Mouse (Mus musculus) stomach, embryonic 16.5 days (tissue): Measurements from ENCODE around the gene Vmn1r27. TPM values are rescaled to one million over a fixed set of nuclear protein-coding genes. Genes with fewer than 3 reads are reported as not detected.

Source experiments
- ATAC-seq: fragments of 200-750 bp; cut with Nextera tagmentation; 2 replicates; pipeline ENCODE4 v1.8.0; 2017; ENCODE audit warnings: moderate number of reproducible peaks, moderate TSS enrichment; ENCODE audit not compliant: insufficient read depth, low FRiP score
- H3K27ac ChIP-seq: fragments of 300-500 bp; sonication (generic); 2 replicates; pipeline ENCODE4 v1.5.1; 2014; ENCODE audit warnings: low read length
- H3K27me3 ChIP-seq: fragments of 300-500 bp; sonication (generic); 2 replicates; pipeline ENCODE4 v1.6.1; 2014; ENCODE audit warnings: low read length, control low read depth, mixed read lengths; ENCODE audit not compliant: control insufficient read depth, insufficient read depth
- H3K36me3 ChIP-seq: fragments of 300-500 bp; sonication (generic); 2 replicates; pipeline ENCODE4 v1.6.1; 2014; ENCODE audit warnings: low read length; ENCODE audit not compliant: control insufficient read depth, insufficient read depth
- H3K4me1 ChIP-seq: fragments of 300-500 bp; sonication (generic); 2 replicates; pipeline ENCODE4 v1.6.1; 2014; ENCODE audit warnings: low read length, control low read depth, mixed read lengths; ENCODE audit not compliant: control insufficient read depth, insufficient read depth
- H3K4me2 ChIP-seq: fragments of 300-500 bp; sonication (generic); 2 replicates; pipeline ENCODE4 v1.6.1; 2014; ENCODE audit warnings: low read depth, low read length, mixed read lengths
- H3K4me3 ChIP-seq: fragments of 300-500 bp; sonication (generic); replicated peaks from 2 replicates; pipeline ENCODE4 v1.5.1; 2014; ENCODE audit warnings: mild to moderate bottlenecking, low read length
- H3K9ac ChIP-seq: fragments of 300-500 bp; sonication (generic); 2 replicates; pipeline ENCODE4 v1.6.1; 2014; ENCODE audit warnings: low read length
- H3K9me3 ChIP-seq: fragments of 300-500 bp; sonication (generic); replicated peaks from 2 replicates; pipeline ENCODE4 v1.6.1; 2016; ENCODE audit warnings: low read length, control low read depth; ENCODE audit not compliant: control insufficient read depth
- WGBS: fragments of 180-500 bp; shearing (Covaris S2); extraction: QIAGEN DNeasy Blood & Tissue Kit; methylation state at CpG from one replicate; pipeline ENCODE4 v1.1.7; 2014; 5-methylcytosine and 5-hydroxymethylcytosine counted together
- polyA plus RNA-seq: library from polyadenylated mRNA; unstranded; fragments of >200 nt; fragmentation: Nextera tagmentation; extraction: Ambion mirVana; gene quantifications from 2 replicates; pipeline ENCODE4 v1.2.1, GENCODE M21; 2015

Vmn1r27 gene
- polyA plus RNA-seq: not detected in 2 replicates

- H3K27me3 ChIP-seq: no peaks in the 10 kb centered on the region
- no peak within 1 kb of the TSS for H3K4me3 ChIP-seq
- no peaks in the 10 kb centered on the region for H3K36me3 ChIP-seq
- no peak within 1 kb of the TSS for H3K9ac ChIP-seq
- H3K9me3 ChIP-seq: no peaks in the 10 kb centered on the region
- ATAC-seq: no peak
- no peak within 1 kb of the TSS for H3K27ac ChIP-seq
- H3K4me1 ChIP-seq: no peaks in the 10 kb centered on the region
- H3K4me2 ChIP-seq: no peak within 1 kb of the TSS
- WGBS: 77% methylated on average over 2 of the region's 2 CpGs
Observed at GRCm38 (mm10) chr6:58218721-58219120, at the start of gene Vmn1r27. Gene Vmn1r27 (minus strand): TSS chr6:58218821.

DNA sequence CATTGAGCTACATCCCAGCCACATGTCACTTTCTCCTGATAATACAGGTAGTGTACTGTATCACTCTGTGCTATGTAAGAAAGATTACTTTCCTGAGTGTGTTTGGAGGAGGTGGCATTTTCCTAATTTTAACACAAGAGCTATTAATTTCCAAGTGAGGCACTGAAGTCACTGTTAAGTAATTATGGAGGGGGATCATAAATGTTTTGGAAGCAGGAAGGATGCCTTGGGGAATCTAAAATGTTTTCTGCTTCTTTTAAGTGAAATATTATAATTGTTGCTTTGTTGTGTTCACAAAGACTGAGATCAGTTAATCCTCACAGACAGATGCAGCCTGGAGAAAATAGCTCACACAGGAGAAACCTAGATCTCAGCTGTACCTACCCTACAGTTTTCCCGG lies 43.1 kb upstream of the Vmn1r27 start, which contains the start of gene Vmn1r28:
Gene Vmn1r28, plus strand, starts transcription at position 301 of the 400 bp plus-strand sequence.
- ATAC-seq: no peak
- Histone ChIP-seq H3K27me3 (no peaks in the 10 kb centered on the region), H3K9me3 (no peaks in the 10 kb centered on the region), H3K4me1 (no peaks in the 10 kb centered on the region), H3K4me2 (no peak within 1 kb of the TSS), H3K9ac (no peak within 1 kb of the TSS), H3K36me3 (no peaks in the 10 kb centered on the region), H3K4me3 (no peak within 1 kb of the TSS), H3K27ac (no peak within 1 kb of the TSS)
- WGBS: 89% methylated on average over 1 of the region's 1 CpGs

DNA sequence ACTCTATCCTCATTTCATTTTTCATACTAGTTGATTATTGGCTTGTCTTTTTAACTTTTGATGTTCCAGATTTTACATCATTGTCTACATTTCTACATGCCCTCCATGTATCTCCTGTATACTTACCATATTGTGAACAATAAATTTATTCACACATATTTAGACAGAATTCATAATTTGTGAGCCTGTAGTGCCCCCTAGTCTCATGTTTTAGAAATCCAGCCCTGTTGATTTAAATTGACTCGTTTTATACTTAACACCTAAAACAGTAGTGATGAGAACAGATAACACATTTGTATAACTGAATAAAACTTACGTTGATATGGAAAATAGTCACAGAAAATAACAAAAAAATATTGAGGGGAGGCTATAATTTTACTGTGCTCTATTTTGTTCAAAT lies 2.5 kb downstream of the Vmn1r27 start:
- Histone ChIP-seq H3K36me3 (no peaks in the 10 kb centered on the region), H3K4me2 (no peak overlapping the region), H3K4me3 (no peak overlapping the region), H3K9me3 (no peaks in the 10 kb centered on the region), H3K27ac (no peak overlapping the region), H3K27me3 (no peaks in the 10 kb centered on the region), H3K4me1 (no peaks in the 10 kb centered on the region), H3K9ac (no peak overlapping the region)
- ATAC-seq: no peak
- 72% methylated on average over 2 of the region's 2 CpGs for WGBS

Other genes with a start within 250 kb of the Vmn1r27 start
- not detected in 2 replicates for gene Vmn1r25, start 238.0 kb downstream of the Vmn1r27 start, polyA plus RNA-seq
- not detected in 2 replicates for gene Vmn1r26, start 203.7 kb downstream of the Vmn1r27 start, polyA plus RNA-seq
- not detected in 2 replicates for gene Vmn1r28, start 43.2 kb upstream of the Vmn1r27 start, polyA plus RNA-seq
- not detected in 2 replicates for gene Vmn1r29, start 82.7 kb upstream of the Vmn1r27 start, polyA plus RNA-seq
- not detected in 2 replicates for gene Vmn1r30, start 224.6 kb upstream of the Vmn1r27 start, polyA plus RNA-seq